Mouse (Mus musculus) thymus, postnatal 25 days (tissue): Measurements from ENCODE around the gene Zdhhc19.

ENCODE experiments used
- DNase-seq: peaks from one replicate; pipeline ENCODE4 v3.0.0; 2022

The Zdhhc19 gene

DNA sequence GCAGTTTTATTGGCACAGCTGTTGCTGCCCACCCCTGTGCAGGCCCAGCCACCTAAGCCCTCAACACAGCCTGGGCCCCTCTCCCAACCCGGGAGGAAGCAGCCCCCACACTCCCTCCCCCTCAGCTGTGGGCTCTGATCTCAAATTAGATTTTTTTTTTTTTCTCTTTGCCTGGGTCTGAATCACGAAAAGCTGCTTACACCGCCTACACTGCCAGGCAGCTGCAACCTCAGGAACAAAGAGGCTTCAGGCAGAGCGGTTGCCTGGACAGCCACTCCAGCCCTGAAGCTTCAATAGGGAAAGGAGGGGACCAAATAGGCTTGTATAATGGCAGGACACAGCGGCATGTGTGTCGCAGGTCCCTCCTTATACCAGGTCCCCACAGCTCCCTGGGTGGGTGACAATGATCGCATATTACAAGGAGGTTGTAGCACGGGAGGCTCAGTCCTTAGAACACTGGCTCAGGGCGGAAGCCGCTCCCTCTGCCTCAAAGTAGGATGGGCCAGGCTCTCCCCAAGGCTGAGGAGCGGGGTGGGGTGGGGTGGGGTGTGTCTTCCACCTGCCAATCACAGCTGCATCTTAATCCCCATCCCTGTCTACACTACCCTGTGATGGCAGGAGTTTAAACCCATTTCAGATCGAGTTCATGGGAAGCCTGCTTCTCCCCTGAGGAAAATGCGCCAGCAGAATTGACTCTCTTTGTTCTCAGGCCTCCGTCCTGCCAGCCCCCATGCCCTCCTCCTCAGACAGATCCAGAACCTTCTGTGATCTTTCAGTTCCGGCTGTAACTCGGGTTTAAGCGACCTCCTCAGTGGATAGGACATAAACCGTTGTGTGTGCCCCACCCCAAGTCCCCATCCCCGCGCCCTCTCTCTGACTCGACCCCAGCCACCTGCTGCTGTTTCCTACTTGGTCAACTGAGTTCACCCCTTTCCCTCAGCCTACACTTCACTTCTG, 20.2 kb downstream of the Zdhhc19 start:
- peak; percentile 81 for DNase-seq

- DNase-seq, result no peak
These were observed 21.9 kb downstream of the Zdhhc19 start for GRCm38 (mm10) chr16:32517785-32518481.

- DNase-seq, result no peak
These were observed 23.7 kb downstream of the Zdhhc19 start for GRCm38 (mm10) chr16:32519656-32520371.

- DNase-seq, result peak; percentile 72
These were observed 24.3 kb downstream of the Zdhhc19 start for GRCm38 (mm10) chr16:32520372-32520748.

- no peak for DNase-seq
These were observed 26.6 kb downstream of the Zdhhc19 start for GRCm38 (mm10) chr16:32522578-32523194.

DNA sequence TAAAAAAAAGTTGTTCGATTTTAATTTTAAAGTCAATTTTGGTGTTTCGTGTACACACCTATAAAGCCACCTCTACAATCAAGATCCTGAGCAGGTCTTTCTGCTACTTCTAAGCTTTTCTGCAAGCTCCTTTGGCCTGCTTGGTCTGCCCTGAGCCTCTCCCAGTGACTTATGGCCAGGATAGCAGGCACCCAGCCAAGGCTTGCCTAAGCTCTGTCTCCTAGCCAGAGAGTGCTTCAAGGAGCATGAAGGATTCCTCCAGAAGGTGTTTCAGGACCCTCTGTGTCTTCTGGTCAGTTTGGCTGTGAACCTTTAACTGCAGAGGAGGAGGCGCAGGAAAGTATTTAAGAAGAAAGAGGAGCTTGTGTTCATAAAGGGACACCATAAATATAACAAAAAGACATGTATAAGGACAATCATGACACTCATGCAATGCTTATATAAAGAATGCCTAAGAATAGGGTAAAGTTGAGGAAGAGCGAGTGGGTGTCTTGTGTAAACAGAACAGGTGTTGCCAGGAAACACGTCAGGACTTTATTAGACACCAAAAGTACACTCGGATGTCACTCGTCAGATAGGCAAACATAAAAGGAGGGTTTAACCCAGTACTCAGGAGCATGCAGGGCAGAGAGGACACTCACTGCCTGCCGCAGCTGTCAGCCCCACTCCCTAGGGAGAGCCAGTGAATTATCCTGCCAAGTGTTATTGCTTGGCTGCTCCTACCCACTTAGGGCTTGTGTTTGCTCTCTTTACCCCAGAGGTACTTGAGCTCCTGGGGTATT, 27.6 kb downstream of the Zdhhc19 start:
- DNase-seq, result no peak

GRCm38 (mm10) chr16:32524244-32524615, 28.2 kb downstream of the Zdhhc19 start:
- DNase-seq, result no peak

DNA sequence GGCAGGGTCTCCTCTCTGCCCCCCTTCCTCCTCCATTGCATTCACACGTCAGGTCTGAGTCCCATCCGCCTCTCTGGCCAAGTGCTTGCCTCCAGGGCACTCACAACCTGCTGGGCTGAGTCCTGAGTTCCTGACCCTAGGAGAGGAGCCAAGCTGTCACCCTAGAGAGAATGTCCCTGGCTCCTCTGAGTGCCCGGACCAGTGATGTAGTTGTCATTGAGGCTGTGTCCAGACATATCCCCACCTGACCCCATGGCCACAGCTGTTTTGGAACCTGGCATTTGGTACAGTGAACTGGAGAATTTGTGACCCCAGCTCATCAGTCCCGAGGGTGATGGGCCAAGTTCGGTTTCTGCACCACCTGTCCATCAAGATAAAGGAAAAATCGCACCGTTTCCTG, 30.8 kb downstream of the Zdhhc19 start:
- DNase-seq, result no peak

- DNase-seq, result no peak
These were observed 37.1 kb downstream of the Zdhhc19 start for GRCm38 (mm10) chr16:32532878-32533826.

DNA sequence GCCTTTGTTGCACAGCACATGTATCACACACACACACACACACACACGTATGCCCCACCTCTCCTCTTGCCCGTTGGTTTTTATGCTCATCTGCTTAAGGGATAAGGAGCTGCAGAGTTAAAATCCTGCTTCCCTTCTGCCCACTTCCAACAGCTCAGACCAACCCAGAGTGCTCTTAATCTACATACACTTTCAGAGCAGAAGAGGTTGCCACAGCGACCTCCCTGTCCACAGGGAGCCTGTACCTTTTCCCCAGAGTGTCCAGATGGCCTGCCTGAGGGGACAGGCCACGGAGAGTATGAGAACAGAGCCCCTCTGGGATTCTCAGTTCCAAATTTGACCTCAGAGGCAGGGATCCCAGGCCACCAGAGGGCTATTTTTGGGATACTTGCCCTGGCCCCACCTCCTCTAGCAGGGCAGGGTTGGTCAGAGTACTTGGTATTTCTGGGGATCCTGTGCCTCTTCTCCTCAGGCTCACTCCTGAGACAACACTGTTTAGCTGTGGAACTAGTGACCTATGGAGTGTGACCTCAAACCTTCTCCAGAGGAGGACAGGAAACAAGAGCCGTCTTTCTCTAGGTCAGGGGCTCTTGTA, 39.2 kb downstream of the Zdhhc19 start:
- DNase-seq, result no peak

DNA sequence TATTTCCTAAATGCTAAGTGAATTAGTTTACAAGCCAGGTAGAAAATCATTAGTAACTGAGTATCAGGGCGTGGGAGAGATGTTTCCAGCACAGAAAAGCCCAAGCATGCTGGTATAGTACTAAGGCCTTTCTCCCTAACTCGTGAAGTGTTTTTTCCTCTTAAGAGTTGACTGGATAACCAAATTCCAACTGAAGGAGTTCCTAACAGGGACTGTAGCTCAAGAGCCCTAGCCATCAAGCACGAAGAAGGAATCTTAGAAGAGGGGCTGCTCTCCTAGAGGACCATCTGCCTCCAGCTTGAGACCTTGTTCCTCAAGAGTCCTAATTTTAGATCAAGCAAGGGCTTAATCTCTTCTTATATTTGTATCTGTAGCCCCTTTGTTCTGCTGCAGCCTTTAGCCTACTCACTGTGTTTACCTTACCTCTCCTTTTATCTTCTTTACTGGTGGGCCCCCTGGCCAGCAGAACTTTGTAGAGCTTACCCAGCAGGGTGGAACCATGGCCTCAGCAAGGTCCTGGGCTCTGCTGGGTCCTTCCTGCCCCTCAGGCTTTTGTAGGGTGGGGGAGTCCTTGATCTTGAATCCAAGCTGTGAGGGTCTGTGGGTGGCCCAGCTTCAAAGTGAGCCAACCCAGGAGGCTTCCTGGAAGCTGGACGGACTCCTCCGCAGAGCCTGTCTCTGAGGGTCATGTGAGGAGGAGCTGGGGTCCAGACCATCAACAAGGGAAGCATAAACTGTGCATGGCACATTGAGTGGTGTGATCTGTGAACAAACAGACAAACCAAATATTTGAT, 42.0 kb downstream of the Zdhhc19 start:
- DNase-seq, result no peak

DNA sequence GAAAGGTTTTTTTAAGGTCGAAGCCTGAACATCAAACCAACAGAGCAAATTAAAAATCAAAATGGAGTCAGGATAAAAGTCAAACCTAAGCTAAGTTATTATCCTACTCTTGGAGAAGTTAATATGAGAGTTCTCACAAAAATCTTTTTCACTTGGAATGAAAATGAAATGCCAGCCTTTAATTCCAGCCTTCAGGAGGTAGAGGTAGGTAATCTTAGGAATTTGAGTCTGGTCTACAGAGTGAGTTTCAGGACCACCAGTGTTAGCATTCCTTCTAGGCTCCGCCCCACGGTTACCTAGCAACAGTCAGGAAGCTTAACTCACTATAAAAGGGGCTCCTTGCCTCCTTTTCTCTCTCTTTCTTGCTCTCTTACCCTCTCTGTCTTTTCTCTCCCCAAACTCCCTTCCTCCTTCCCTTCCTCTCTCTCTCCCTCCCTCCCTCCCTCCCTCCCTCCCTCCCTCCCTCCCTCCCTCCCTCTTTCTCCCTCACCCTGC, 42.7 kb downstream of the Zdhhc19 start:
- DNase-seq, result peak; percentile 31

DNA sequence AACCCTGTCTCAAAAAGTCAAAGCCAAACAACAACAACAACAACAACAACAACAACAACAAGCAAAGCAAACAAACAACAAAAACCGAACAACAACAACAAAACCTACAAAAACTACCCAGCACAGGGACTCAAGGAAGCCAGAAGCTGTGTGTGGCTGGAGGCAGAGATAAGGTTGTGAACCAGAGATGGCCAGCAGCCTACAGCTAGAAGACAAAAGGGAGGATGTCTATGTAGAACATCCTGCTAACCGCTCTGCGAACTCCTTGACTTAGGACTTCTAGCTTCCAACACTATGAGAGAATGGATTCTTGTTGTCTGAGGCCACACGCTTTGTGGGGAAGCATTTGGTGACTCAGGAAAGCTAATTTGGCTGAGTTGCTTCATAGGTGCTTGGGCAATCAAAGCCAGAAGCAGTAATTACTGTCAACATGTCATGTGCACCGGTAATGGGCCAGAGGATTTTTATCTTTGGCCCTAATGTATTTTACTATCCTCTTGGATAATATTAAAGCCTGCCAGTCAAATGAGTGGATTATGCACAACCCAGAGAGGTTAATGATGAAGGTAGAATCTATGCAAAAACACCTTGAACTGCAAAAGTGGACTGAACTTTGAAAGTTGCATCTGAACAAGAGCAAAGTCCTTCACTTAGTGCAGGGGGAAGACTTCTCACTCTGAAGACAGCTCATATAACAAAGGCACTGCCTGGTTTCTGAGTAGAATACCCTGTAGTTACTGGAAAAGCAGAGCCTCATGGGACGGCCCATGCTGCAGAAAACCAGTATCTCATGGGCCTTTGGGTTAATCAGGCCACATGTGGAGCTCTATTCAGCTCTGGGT, 45.5 kb downstream of the Zdhhc19 start:
- no peak for DNase-seq

DNA sequence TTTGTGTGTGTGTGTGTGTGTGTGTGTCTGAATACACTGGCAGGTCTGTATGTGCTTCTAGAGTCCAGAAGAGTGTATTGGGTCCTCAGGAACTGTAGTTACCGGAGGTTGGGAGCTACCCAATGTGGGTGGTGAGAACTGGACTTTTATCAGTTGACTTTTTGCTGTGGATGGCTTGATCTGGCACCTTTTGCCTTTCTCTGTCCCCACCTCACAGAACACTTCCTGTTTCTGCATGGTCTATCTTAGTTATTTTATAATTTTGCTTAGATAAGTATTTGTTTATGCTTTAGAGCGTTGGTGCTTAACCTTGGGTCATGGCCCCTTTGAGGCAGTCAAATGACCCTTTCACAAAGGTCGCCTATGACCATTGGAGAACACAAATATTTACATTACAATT, 47.4 kb downstream of the Zdhhc19 start:
- DNase-seq, result no peak

DNA sequence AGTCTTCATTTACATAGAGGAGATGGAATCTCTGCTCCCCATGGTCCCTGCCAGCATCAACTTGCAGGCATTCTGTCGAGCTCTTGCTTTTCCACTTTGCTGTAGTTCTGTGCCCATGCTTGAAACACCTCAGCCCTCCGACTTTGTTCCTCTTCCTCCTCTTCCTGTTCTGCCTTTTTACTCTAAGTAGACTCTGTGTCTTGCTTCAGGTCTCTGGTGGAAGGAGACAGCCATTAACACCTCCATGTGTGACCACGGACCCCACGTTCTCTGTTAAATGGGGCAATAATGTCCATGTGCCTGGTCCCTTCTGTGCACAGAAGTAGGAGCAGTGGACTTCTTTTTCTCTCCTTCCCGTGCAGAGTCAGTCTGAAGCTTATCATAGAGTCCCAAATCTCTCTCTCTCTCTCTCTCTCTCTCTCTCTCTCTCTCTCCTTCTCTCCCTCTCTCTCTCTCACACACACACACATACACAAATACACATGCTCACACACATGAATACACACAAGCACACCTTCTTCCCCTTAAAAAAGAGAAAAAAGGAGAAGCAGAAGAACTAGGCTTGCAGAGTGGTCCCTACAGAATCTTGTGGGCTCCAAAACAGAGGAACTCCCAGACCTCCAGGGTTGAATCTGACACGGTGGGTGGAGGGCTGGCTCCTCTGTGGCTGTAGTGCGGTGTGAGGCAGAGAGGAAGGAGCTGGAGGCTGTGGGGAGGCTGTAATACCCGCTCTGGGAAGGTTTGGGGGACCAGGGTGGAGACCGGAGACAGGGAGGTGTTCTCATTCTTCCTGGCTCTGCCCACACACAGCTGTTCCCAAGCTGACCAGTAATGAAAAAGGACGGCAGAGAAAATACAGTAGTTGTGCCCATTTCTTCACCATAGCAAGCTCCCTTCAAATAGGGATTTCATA, 51.3 kb downstream of the Zdhhc19 start:
- DNase-seq, result no peak

DNA sequence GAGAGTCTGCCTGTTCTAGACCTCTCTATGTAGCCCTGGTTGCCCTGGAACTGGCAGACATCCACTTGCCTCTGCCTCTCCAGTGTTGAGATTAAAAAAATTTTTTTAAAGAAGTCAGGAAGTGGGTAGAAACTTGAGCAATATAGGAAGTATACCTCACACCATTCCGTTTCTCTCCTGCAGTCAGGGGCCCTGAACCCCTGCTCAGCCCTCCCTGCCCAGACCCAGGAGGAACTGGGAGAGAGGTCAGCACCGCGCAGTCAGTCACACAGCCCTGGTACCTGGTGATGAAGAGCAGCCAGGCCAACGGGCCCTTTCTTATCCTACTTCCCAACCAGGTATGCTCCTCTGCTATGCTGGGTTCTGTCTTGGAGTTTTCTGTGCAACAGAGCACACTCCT, 54.0 kb downstream of the Zdhhc19 start:
- no peak for DNase-seq

GRCm38 (mm10) chr16:32550487-32550886, 54.4 kb downstream of the Zdhhc19 start:
- DNase-seq, result no peak
